10 mouse cellular contexts compared by ENCODE assay signal in genomic region chr17:13769256-13769655, GRCm38 (mm10). TPM values are rescaled to one million over a fixed set of nuclear protein-coding genes. Genes with fewer than 3 reads are reported as not detected.
DNase-seq lines count a peak whose midpoint lies in the region; ATAC-seq and TF ChIP-seq lines count a peak whose summit lies in the region.
"Had no signal": no experiment of that assay in that cellular context is flagged by ENCODE, and none has a peak within 500 bp of the region (broad histone marks: within the 10 kb centered on the region; RNA-seq: fewer than 3 reads in every experiment).

No protein-coding gene starts in this region.

- no peak overlapping the region for H3K4me3 ChIP-seq in heart, postnatal 0 days (ENCODE audit: low read depth, low read length)
- H3K4me3 ChIP-seq in lung, embryonic 14.5 days (ENCODE audit: low read depth, low read length): no peak overlapping the region
- H3K4me3 ChIP-seq: embryonic facial prominence, embryonic 13.5 days had no signal

- ATAC-seq in heart, postnatal 0 days (ENCODE audit: insufficient read depth, low read depth): no peak
- ATAC-seq in lung, embryonic 14.5 days (ENCODE audit: insufficient read depth): no peak

- no peak overlapping the region for H3K9ac ChIP-seq in heart, postnatal 0 days (replicated peaks; ENCODE audit: low read depth, low read length)
- no peak overlapping the region for H3K9ac ChIP-seq in lung, embryonic 14.5 days
- H3K9ac ChIP-seq: embryonic facial prominence, embryonic 13.5 days had no signal

- H3K4me1 ChIP-seq in heart, postnatal 0 days (ENCODE audit: control insufficient read depth, insufficient read depth): peaks cover 8% of the 10 kb centered on the region; the same call in 1 of the 2 replicates
- H3K4me1 ChIP-seq in lung, embryonic 14.5 days (ENCODE audit: insufficient read depth): no peaks in the 10 kb centered on the region
- H3K4me1 ChIP-seq: embryonic facial prominence, embryonic 13.5 days had no signal

- TF ChIP-seq EP300 in heart, postnatal 0 days (IDR thresholded peaks at IDR 0.05; ENCODE audit: low read depth): no peak

- H3K27ac ChIP-seq in heart, postnatal 0 days (ENCODE audit: low read depth): no peak overlapping the region
- H3K27ac ChIP-seq in lung, embryonic 14.5 days (ENCODE audit: low read depth): no peak overlapping the region
- H3K27ac ChIP-seq: embryonic facial prominence, embryonic 13.5 days had no signal

- no peak for DNase-seq in heart, postnatal 0 days (ENCODE audit: low spot score)
- DNase-seq in heart, postnatal 25 days (ENCODE audit: low spot score): no peak
- peak; percentile 24 for DNase-seq in lung, embryonic 14.5 days
- DNase-seq in lung, postnatal 25 days (ENCODE audit: low spot score): no peak
- DNase-seq in ES-CJ7 (ENCODE audit: low read depth, low spot score): peak; percentile 75
- DNase-seq in kidney, postnatal 4 days: peak; percentile 38 to 42
- no peak for DNase-seq in ovary, adult 18-20 months (ENCODE audit: low spot score)
- DNase-seq in Muller cell, postnatal 12 days (ENCODE audit: inconsistent ontology term): no peak
- DNase-seq: midbrain, embryonic 14.5 days had no signal

- 95% methylated on average over 3 of the region's 3 CpGs for WGBS in heart, postnatal 0 days
- 93% methylated on average over 3 of the region's 3 CpGs for WGBS in lung, embryonic 14.5 days

- peak; percentile 33; the same call in 1 of the 2 replicates for TF ChIP-seq CTCF in heart, postnatal 0 days (IDR thresholded peaks at IDR 0.05; ENCODE audit: low read depth)
- TF ChIP-seq CTCF in lung, embryonic 14.5 days (IDR thresholded peaks at IDR 0.05; ENCODE audit: low read depth): peak; percentile 41

- intact Hi-C loops in heart, postnatal 25 days (cut with DNase I): no loop called here

- H3K36me3 ChIP-seq in heart, postnatal 0 days (replicated peaks; ENCODE audit: control insufficient read depth, insufficient read depth, low read length): no peaks in the 10 kb centered on the region
- H3K36me3 ChIP-seq in lung, embryonic 14.5 days (ENCODE audit: insufficient read depth): no peaks in the 10 kb centered on the region
- H3K36me3 ChIP-seq: embryonic facial prominence, embryonic 13.5 days had no signal

- no peak overlapping the region for H3K4me2 ChIP-seq in heart, postnatal 0 days (ENCODE audit: low read depth, low read length)
- H3K4me2 ChIP-seq in lung, embryonic 14.5 days: no peak overlapping the region
- H3K4me2 ChIP-seq: embryonic facial prominence, embryonic 13.5 days had no signal

- H3K27me3 ChIP-seq in heart, postnatal 0 days (ENCODE audit: control insufficient read depth, insufficient read depth, low read length): no peaks in the 10 kb centered on the region
- H3K27me3 ChIP-seq in lung, embryonic 14.5 days (ENCODE audit: insufficient read depth, low read length): no peaks in the 10 kb centered on the region
- H3K27me3 ChIP-seq: embryonic facial prominence, embryonic 13.5 days had no signal

- H3K9me3 ChIP-seq in heart, postnatal 0 days (replicated peaks; ENCODE audit: control insufficient read depth, low read length): no peaks in the 10 kb centered on the region
- no peaks in the 10 kb centered on the region for H3K9me3 ChIP-seq in lung, embryonic 14.5 days (ENCODE audit: low read depth, low read length)
- H3K9me3 ChIP-seq: embryonic facial prominence, embryonic 13.5 days had no signal

RNA-seq across cellular contexts. Expression of gene Tcte2, which starts 7.6 kb away (rescaled TPM):
- 0.58 and 0.92 TPM in 2 replicates for total RNA-seq in heart, postnatal 0 days (2014; rRNA removed; ENCODE audit: low replicate concordance)
- polyA plus RNA-seq in heart, postnatal 0 days (2015; fragmentation: Nextera tagmentation; extraction: Ambion mirVana): 4.3 and 4.5 TPM in 2 replicates
- total RNA-seq in heart, postnatal 25 days (2021): 1 to 10 TPM; 4.4 to 5.6 TPM
- 5.1 and 5.8 TPM in 2 replicates for polyA plus RNA-seq in lung, embryonic 14.5 days (2014; fragmentation: Nextera tagmentation; extraction: Ambion mirVana)

RNA-seq across cellular contexts. Expression of gene Afdn, which starts 8.9 kb away (rescaled TPM):
- 38.0 and 41.9 TPM in 2 replicates for total RNA-seq in heart, postnatal 0 days (2014; rRNA removed; ENCODE audit: low replicate concordance)
- 49.4 and 52.8 TPM in 2 replicates for polyA plus RNA-seq in heart, postnatal 0 days (2015; fragmentation: Nextera tagmentation; extraction: Ambion mirVana)
- 10 to 100 TPM; 87.9 to 96.9 TPM for total RNA-seq in heart, postnatal 25 days (2021)
- polyA plus RNA-seq in lung, embryonic 14.5 days (2014; fragmentation: Nextera tagmentation; extraction: Ambion mirVana): 138 TPM in 2 replicates

Comparison
In these comparisons a context has a peak if more than half of its experiments do, and no peak if none do; other contexts are left out.
1. DNase-seq: peak in lung, embryonic 14.5 days (single experiment), ES-CJ7 (single experiment) and kidney, postnatal 4 days (2 of 2); none in heart, postnatal 0 days (single experiment), heart, postnatal 25 days (single experiment), lung, postnatal 25 days (single experiment), ovary, adult 18-20 months (single experiment) and Muller cell, postnatal 12 days (single experiment).